Mouse (Mus musculus): Measurements from ENCODE around the gene Sh3bp4.

Gene Sh3bp4

GRCm38 (mm10) chr1:89121466-89121865 lies 51.3 kb downstream of the Sh3bp4 start:
- intact Hi-C loops (cut with DNase I) = loop anchor here (5.0 kb wide), 1 partner anchor 49 kb away; the partner anchor contains the start of gene Sh3bp4

- intact Hi-C loops (cut with DNase I) = loop anchor here (5.0 kb wide), 1 partner anchor 50 kb away; the partner anchor contains the start of gene Sh3bp4
Observed at GRCm38 (mm10) chr1:89122376-89122775, 52.2 kb downstream of the Sh3bp4 start.

- intact Hi-C loops (cut with DNase I) = loop anchor here (5.0 kb wide), 1 partner anchor 52 kb away; the partner anchor contains the start of gene Sh3bp4
Observed at GRCm38 (mm10) chr1:89124076-89124475, 53.9 kb downstream of the Sh3bp4 start.

GRCm38 (mm10) chr1:89127163-89127562 lies 56.9 kb downstream of the Sh3bp4 start:
- intact Hi-C loops (cut with DNase I) = no loop called here

- intact Hi-C loops (cut with DNase I) = no loop called here
Observed at GRCm38 (mm10) chr1:89130429-89130828, 60.2 kb downstream of the Sh3bp4 start.

- intact Hi-C loops (cut with DNase I) = no loop called here
Observed at GRCm38 (mm10) chr1:89131018-89131540, 60.9 kb downstream of the Sh3bp4 start.

GRCm38 (mm10) chr1:89131707-89132106 lies 61.5 kb downstream of the Sh3bp4 start:
- intact Hi-C loops (cut with DNase I) = no loop called here

- intact Hi-C loops (cut with DNase I) = no loop called here
Observed at GRCm38 (mm10) chr1:89133266-89133665, 63.1 kb downstream of the Sh3bp4 start.

- intact Hi-C loops (cut with DNase I) = no loop called here
Observed at GRCm38 (mm10) chr1:89133717-89134116, 63.5 kb downstream of the Sh3bp4 start.

GRCm38 (mm10) chr1:89136089-89136811 lies 66.0 kb downstream of the Sh3bp4 start:
- intact Hi-C loops (cut with DNase I) = no loop called here

- intact Hi-C loops (cut with DNase I) = no loop called here
Observed at GRCm38 (mm10) chr1:89137086-89137816, 67.0 kb downstream of the Sh3bp4 start.

- intact Hi-C loops (cut with DNase I) = no loop called here
Observed at GRCm38 (mm10) chr1:89138316-89138715, 68.1 kb downstream of the Sh3bp4 start.

GRCm38 (mm10) chr1:89140113-89140512 lies 69.9 kb downstream of the Sh3bp4 start:
- intact Hi-C loops (cut with DNase I) = no loop called here

- intact Hi-C loops (cut with DNase I) = no loop called here
Observed at GRCm38 (mm10) chr1:89151071-89151470, 80.9 kb downstream of the Sh3bp4 start.

GRCm38 (mm10) chr1:89152576-89152975 lies 82.4 kb downstream of the Sh3bp4 start:
- intact Hi-C loops (cut with DNase I) = no loop called here

- intact Hi-C loops (cut with DNase I) = no loop called here
Observed at GRCm38 (mm10) chr1:89153203-89153602, 83.0 kb downstream of the Sh3bp4 start.

GRCm38 (mm10) chr1:89163483-89163882 lies 93.3 kb downstream of the Sh3bp4 start:
- intact Hi-C loops (cut with DNase I) = no loop called here

- intact Hi-C loops (cut with DNase I) = no loop called here
Observed at GRCm38 (mm10) chr1:89164281-89164680, 94.1 kb downstream of the Sh3bp4 start.

GRCm38 (mm10) chr1:89164685-89165084 lies 94.5 kb downstream of the Sh3bp4 start:
- intact Hi-C loops (cut with DNase I) = no loop called here

- intact Hi-C loops (cut with DNase I) = no loop called here
Observed at GRCm38 (mm10) chr1:89166814-89167249, 96.6 kb downstream of the Sh3bp4 start.

- intact Hi-C loops (cut with DNase I) = no loop called here
Observed at GRCm38 (mm10) chr1:89171275-89171767, 101.1 kb downstream of the Sh3bp4 start.

- intact Hi-C loops (cut with DNase I) = no loop called here
Observed at GRCm38 (mm10) chr1:89174621-89175020, 104.4 kb downstream of the Sh3bp4 start.

Measured in adrenal gland (tissue).